Mouse (Mus musculus): Measurements from ENCODE around the gene Sap30l. TPM values are rescaled to one million over a fixed set of nuclear protein-coding genes. Genes with fewer than 3 reads are reported as not detected.
A peak's percentile ranks its signal among the peaks of the same experiment; 100 is the strongest.

Gene Sap30l
- polyA plus RNA-seq, 1 experiment from 2014 or later, result 11.8 TPM

- no peak overlapping the region for H3K4me3 ChIP-seq (ENCODE audit: low read depth, low read length)
- no peaks in the 10 kb centered on the region for H3K36me3 ChIP-seq (ENCODE audit: control insufficient read depth, insufficient read depth, low read length)
- no peak for ATAC-seq (ENCODE audit: low FRiP score)
- WGBS, result 34% methylated on average over 3 of the region's 3 CpGs
- no peaks in the 10 kb centered on the region for H3K9me3 ChIP-seq (ENCODE audit: control insufficient read depth, low read length)
- no peaks in the 10 kb centered on the region for H3K27me3 ChIP-seq (ENCODE audit: control insufficient read depth, insufficient read depth, low read length)
- H3K4me1 ChIP-seq (replicated peaks; ENCODE audit: control insufficient read depth, insufficient read depth, low read length), result peaks cover 8% of the 10 kb centered on the region
- peak; percentile 52 for DNase-seq (ENCODE audit: low spot score)
- no peak overlapping the region for H3K27ac ChIP-seq (ENCODE audit: low read depth, low read length)
- no peak overlapping the region for H3K9ac ChIP-seq (ENCODE audit: low read depth, low read length)
- no peak overlapping the region for H3K4me2 ChIP-seq (replicated peaks; ENCODE audit: low read depth, low read length)
Measured at GRCm38 (mm10) chr11:57787913-57788312, 13.5 kb upstream of the Sap30l start.

- no peak for ATAC-seq (ENCODE audit: low FRiP score)
- Histone ChIP-seq H3K4me2 (replicated peaks; ENCODE audit: low read depth, low read length) (no peak overlapping the region), H3K9ac (ENCODE audit: low read depth, low read length) (no peak overlapping the region), H3K9me3 (ENCODE audit: control insufficient read depth, low read length) (no peaks in the 10 kb centered on the region), H3K36me3 (ENCODE audit: control insufficient read depth, insufficient read depth, low read length) (no peaks in the 10 kb centered on the region), H3K27me3 (ENCODE audit: control insufficient read depth, insufficient read depth, low read length) (no peaks in the 10 kb centered on the region), H3K4me3 (ENCODE audit: low read depth, low read length) (no peak overlapping the region), H3K27ac (ENCODE audit: low read depth, low read length) (no peak overlapping the region), H3K4me1 (replicated peaks; ENCODE audit: control insufficient read depth, insufficient read depth, low read length) (peaks cover 8% of the 10 kb centered on the region)
- no peak for DNase-seq (ENCODE audit: low spot score)
- 24% methylated on average over 21 of the region's 21 CpGs for WGBS
Measured at GRCm38 (mm10) chr11:57790866-57791535, 10.4 kb upstream of the Sap30l start.

- H3K4me1 ChIP-seq (replicated peaks; ENCODE audit: control insufficient read depth, insufficient read depth, low read length), result 0 out of 2 replicates have a peak, but pooled peaks cover 1% of the 10 kb centered on the region
- no peaks in the 10 kb centered on the region for H3K36me3 ChIP-seq (ENCODE audit: control insufficient read depth, insufficient read depth, low read length)
- no peak for DNase-seq (ENCODE audit: low spot score)
- no peak overlapping the region for H3K9ac ChIP-seq (ENCODE audit: low read depth, low read length)
- ATAC-seq (ENCODE audit: low FRiP score), result no peak
- H3K27ac ChIP-seq (ENCODE audit: low read depth, low read length), result no peak overlapping the region
- no peak overlapping the region for H3K4me2 ChIP-seq (replicated peaks; ENCODE audit: low read depth, low read length)
- H3K9me3 ChIP-seq (ENCODE audit: control insufficient read depth, low read length), result no peaks in the 10 kb centered on the region
- 44% methylated on average over 6 of the region's 6 CpGs for WGBS
- no peaks in the 10 kb centered on the region for H3K27me3 ChIP-seq (ENCODE audit: control insufficient read depth, insufficient read depth, low read length)
- no peak overlapping the region for H3K4me3 ChIP-seq (ENCODE audit: low read depth, low read length)
Measured at GRCm38 (mm10) chr11:57795086-57795485, 6.4 kb upstream of the Sap30l start.

GRCm38 (mm10) chr11:57797828-57798227 is 3.6 kb upstream of the Sap30l start:
- no peak for DNase-seq (ENCODE audit: low spot score)
- Histone ChIP-seq H3K27me3 (ENCODE audit: control insufficient read depth, insufficient read depth, low read length) (no peaks in the 10 kb centered on the region), H3K9ac (ENCODE audit: low read depth, low read length) (no peak overlapping the region), H3K4me3 (ENCODE audit: low read depth, low read length) (no peak overlapping the region), H3K9me3 (ENCODE audit: control insufficient read depth, low read length) (no peaks in the 10 kb centered on the region), H3K27ac (ENCODE audit: low read depth, low read length) (no peak overlapping the region), H3K4me2 (replicated peaks; ENCODE audit: low read depth, low read length) (no peak overlapping the region), H3K36me3 (ENCODE audit: control insufficient read depth, insufficient read depth, low read length) (no peaks in the 10 kb centered on the region), H3K4me1 (replicated peaks; ENCODE audit: control insufficient read depth, insufficient read depth, low read length) (peaks cover 7% of the 10 kb centered on the region; the same call in 1 of the 2 replicates)
- no peak for ATAC-seq (ENCODE audit: low FRiP score)
- WGBS, result 79% methylated on average over 9 of the region's 9 CpGs

- H3K9ac ChIP-seq (ENCODE audit: low read depth, low read length), result no peak overlapping the region
- no peak overlapping the region for H3K4me3 ChIP-seq (ENCODE audit: low read depth, low read length)
- H3K27me3 ChIP-seq (ENCODE audit: control insufficient read depth, insufficient read depth, low read length), result no peaks in the 10 kb centered on the region
- H3K4me1 ChIP-seq (replicated peaks; ENCODE audit: control insufficient read depth, insufficient read depth, low read length), result peaks cover 7% of the 10 kb centered on the region; the same call in 1 of the 2 replicates
- no peak overlapping the region for H3K27ac ChIP-seq (ENCODE audit: low read depth, low read length)
- no peaks in the 10 kb centered on the region for H3K36me3 ChIP-seq (ENCODE audit: control insufficient read depth, insufficient read depth, low read length)
- no peaks in the 10 kb centered on the region for H3K9me3 ChIP-seq (ENCODE audit: control insufficient read depth, low read length)
- H3K4me2 ChIP-seq (replicated peaks; ENCODE audit: low read depth, low read length), result no peak overlapping the region
- 84% methylated on average over 10 of the region's 10 CpGs for WGBS
- ATAC-seq (ENCODE audit: low FRiP score), result no peak
- no peak for DNase-seq (ENCODE audit: low spot score)
Measured at GRCm38 (mm10) chr11:57799456-57799855, 2.0 kb upstream of the Sap30l start.

GRCm38 (mm10) chr11:57800266-57800951 is 1.0 kb upstream of the Sap30l start:
- H3K9me3 ChIP-seq (ENCODE audit: control insufficient read depth, low read length), result no peaks in the 10 kb centered on the region
- H3K27me3 ChIP-seq (ENCODE audit: control insufficient read depth, insufficient read depth, low read length), result no peaks in the 10 kb centered on the region
- ATAC-seq (ENCODE audit: low FRiP score) (no peak), DNase-seq (ENCODE audit: low spot score) (no peak)
- peak overlapping the region; percentile 98 for H3K4me3 ChIP-seq (ENCODE audit: low read depth, low read length)
- peak overlapping the region; percentile 58; the same call in 1 of the 2 replicates for H3K27ac ChIP-seq (ENCODE audit: low read depth, low read length)
- WGBS, result 16% methylated on average over 22 of the region's 22 CpGs
- peak overlapping the region; percentile 98 for H3K4me2 ChIP-seq (replicated peaks; ENCODE audit: low read depth, low read length)
- H3K9ac ChIP-seq (ENCODE audit: low read depth, low read length), result peak overlapping the region; percentile 76
- H3K36me3 ChIP-seq (ENCODE audit: control insufficient read depth, insufficient read depth, low read length), result no peaks in the 10 kb centered on the region
- H3K4me1 ChIP-seq (replicated peaks; ENCODE audit: control insufficient read depth, insufficient read depth, low read length), result peaks cover 7% of the 10 kb centered on the region; the same call in 1 of the 2 replicates

GRCm38 (mm10) chr11:57801766-57802510 is 501 bp downstream of the Sap30l start:
- Histone ChIP-seq H3K4me1 (replicated peaks; ENCODE audit: control insufficient read depth, insufficient read depth, low read length) (peaks cover 7% of the 10 kb centered on the region; the same call in 1 of the 2 replicates), H3K36me3 (ENCODE audit: control insufficient read depth, insufficient read depth, low read length) (no peaks in the 10 kb centered on the region), H3K4me2 (replicated peaks; ENCODE audit: low read depth, low read length) (peak overlapping the region; percentile 98), H3K9ac (ENCODE audit: low read depth, low read length) (peak overlapping the region; percentile 91), H3K27me3 (ENCODE audit: control insufficient read depth, insufficient read depth, low read length) (no peaks in the 10 kb centered on the region), H3K9me3 (ENCODE audit: control insufficient read depth, low read length) (no peaks in the 10 kb centered on the region), H3K27ac (ENCODE audit: low read depth, low read length) (peak overlapping the region; percentile 42), H3K4me3 (ENCODE audit: low read depth, low read length) (peak overlapping the region; percentile 98)
- ATAC-seq (ENCODE audit: low FRiP score), result peak; percentile 70
- under 1% methylated on average over 59 of the region's 85 CpGs for WGBS
- DNase-seq (ENCODE audit: low spot score), result peak; percentile 64

- Histone ChIP-seq H3K4me1 (replicated peaks; ENCODE audit: control insufficient read depth, insufficient read depth, low read length) (peaks cover 7% of the 10 kb centered on the region; the same call in 1 of the 2 replicates), H3K9me3 (ENCODE audit: control insufficient read depth, low read length) (no peaks in the 10 kb centered on the region), H3K4me3 (ENCODE audit: low read depth, low read length) (peak overlapping the region; percentile 98), H3K27ac (ENCODE audit: low read depth, low read length) (no peak overlapping the region), H3K36me3 (ENCODE audit: control insufficient read depth, insufficient read depth, low read length) (no peaks in the 10 kb centered on the region), H3K9ac (ENCODE audit: low read depth, low read length) (peak overlapping the region; percentile 91), H3K27me3 (ENCODE audit: control insufficient read depth, insufficient read depth, low read length) (no peaks in the 10 kb centered on the region), H3K4me2 (replicated peaks; ENCODE audit: low read depth, low read length) (peak overlapping the region; percentile 98)
- ATAC-seq (ENCODE audit: low FRiP score), result no peak
- DNase-seq (ENCODE audit: low spot score), result no peak
- WGBS, result under 1% methylated on average over 18 of the region's 18 CpGs
Measured at GRCm38 (mm10) chr11:57802511-57802870, 1.1 kb downstream of the Sap30l start.
